Mouse (Mus musculus) layer of hippocampus, adult 18-20 months (tissue): Measurements from ENCODE around the gene Gm2897. TPM values are rescaled to one million over a fixed set of nuclear protein-coding genes. Genes with fewer than 3 reads are reported as not detected.
"Not testable (repeated sequence)": the region's sequence is repeated elsewhere in the genome, so short reads cannot be mapped to it uniquely, and the experiment has no call there.

Experiments
- DNase-seq, 2 experiments: peaks; one replicate each; pipeline ENCODE4 v3.0.0; 2022; ENCODE audit warnings: low spot score in 2 of 2
- long read RNA-seq: library from polyadenylated mRNA; stranded (forward); transcript quantifications from one replicate; pipeline ENCODE4 v2.0.0, GENCODE M21; 2021
- total RNA-seq, 2 experiments: library from RNA; stranded (reverse); gene quantifications; 2 replicates each; pipeline ENCODE4 v1.2.3; 2021

Gm2897 gene
- under 1 TPM in 1 of 2 experiments, not detected in 1; 0.27 TPM for total RNA-seq
- long read RNA-seq = 0 reads

- DNase-seq = not testable (repeated sequence)
These were observed at the start of gene Gm2897 for GRCm38 (mm10) chr14:3048727-3049512. TSS of gene Gm2897 (plus strand) at chr14:3049285.

GRCm38 (mm10) chr14:3029702-3030101 lies 19.4 kb upstream of the Gm2897 start, which contains the start of gene Gm2888:
TSS of gene Gm2888 (plus strand) at chr14:3030002.
- not testable (repeated sequence) for DNase-seq

GRCm38 (mm10) chr14:3049513-3049800 lies 372 bp downstream of the Gm2897 start:
- DNase-seq = peak in 1 of 2 experiments; percentile 0

GRCm38 (mm10) chr14:3050087-3050486 lies 1.0 kb downstream of the Gm2897 start:
- peak in 1 of 2 experiments; percentile 20 for DNase-seq

GRCm38 (mm10) chr14:3116051-3116450 lies 67.0 kb downstream of the Gm2897 start:
- peak; percentile 2 to 28 for DNase-seq

Other genes starting within 250 kb of the Gm2897 start
- gene Gm2888, start 19.3 kb upstream of the Gm2897 start, total RNA-seq = not detected
- gene Gm10340, start 84.7 kb downstream of the Gm2897 start, total RNA-seq = not detected
- not detected for gene Gm5795, start 139.0 kb downstream of the Gm2897 start, total RNA-seq
- 1 to 10 TPM; 3.4 to 3.9 TPM for gene D830030K20Rik, start 159.2 kb downstream of the Gm2897 start, total RNA-seq